Mouse (Mus musculus) forebrain, embryonic 13.5 days (tissue): ENCODE measurements around the gene Ube2s. TPM values are rescaled to one million over a fixed set of nuclear protein-coding genes. Genes with fewer than 3 reads are reported as not detected.
"Not testable (repeated sequence)": the region's sequence is repeated elsewhere in the genome, so short reads cannot be mapped to it uniquely, and the experiment has no call there.

ENCODE experiments used
- ATAC-seq: fragments of 200-750 bp; cut with Nextera tagmentation; 2 replicates; pipeline ENCODE4 v1.8.0; 2017
- H3K27ac ChIP-seq: fragments of 300-500 bp; sonication (generic); 2 replicates; pipeline ENCODE4 v1.5.1; 2015; ENCODE audit warnings: inconsistent platforms, mild to moderate bottlenecking, moderate library complexity
- H3K27me3 ChIP-seq: fragments of 300-500 bp; sonication (generic); 2 replicates; pipeline ENCODE4 v1.6.1; 2015; ENCODE audit warnings: mild to moderate bottlenecking, inconsistent platforms
- H3K36me3 ChIP-seq: fragments of 300-500 bp; sonication (generic); 2 replicates; pipeline ENCODE4 v1.6.1; 2015; ENCODE audit warnings: mild to moderate bottlenecking, inconsistent platforms; ENCODE audit not compliant: poor library complexity, severe bottlenecking
- H3K4me1 ChIP-seq: fragments of 300-500 bp; sonication (generic); 2 replicates; pipeline ENCODE4 v1.6.1; 2015; ENCODE audit warnings: inconsistent platforms
- H3K4me2 ChIP-seq: fragments of 300-500 bp; sonication (generic); 2 replicates; pipeline ENCODE4 v1.6.1; 2015; ENCODE audit warnings: inconsistent platforms, mild to moderate bottlenecking, moderate library complexity
- H3K4me3 ChIP-seq: fragments of 300-500 bp; sonication (generic); 2 replicates; pipeline ENCODE4 v1.5.1; 2015; ENCODE audit warnings: mild to moderate bottlenecking, inconsistent platforms
- H3K9ac ChIP-seq: fragments of 300-500 bp; sonication (generic); 2 replicates; pipeline ENCODE4 v1.6.1; 2015; ENCODE audit warnings: mild to moderate bottlenecking, inconsistent platforms
- H3K9me3 ChIP-seq: fragments of 300-500 bp; sonication (generic); replicated peaks from 2 replicates; pipeline ENCODE4 v1.6.1; 2016; ENCODE audit warnings: inconsistent platforms
- WGBS: fragments of 180-500 bp; shearing (Covaris S2); methylation state at CpG from one replicate; pipeline ENCODE4 v1.1.7; 2015; 5-methylcytosine and 5-hydroxymethylcytosine counted together
- polyA plus RNA-seq: library from polyadenylated mRNA; unstranded; fragments of >200 nt; fragmentation: Nextera tagmentation; extraction: Ambion mirVana; gene quantifications from 2 replicates; pipeline ENCODE4 v1.2.1, GENCODE M21; 2015

Gene Ube2s
- 398 and 454 TPM in 2 replicates for polyA plus RNA-seq

DNA sequence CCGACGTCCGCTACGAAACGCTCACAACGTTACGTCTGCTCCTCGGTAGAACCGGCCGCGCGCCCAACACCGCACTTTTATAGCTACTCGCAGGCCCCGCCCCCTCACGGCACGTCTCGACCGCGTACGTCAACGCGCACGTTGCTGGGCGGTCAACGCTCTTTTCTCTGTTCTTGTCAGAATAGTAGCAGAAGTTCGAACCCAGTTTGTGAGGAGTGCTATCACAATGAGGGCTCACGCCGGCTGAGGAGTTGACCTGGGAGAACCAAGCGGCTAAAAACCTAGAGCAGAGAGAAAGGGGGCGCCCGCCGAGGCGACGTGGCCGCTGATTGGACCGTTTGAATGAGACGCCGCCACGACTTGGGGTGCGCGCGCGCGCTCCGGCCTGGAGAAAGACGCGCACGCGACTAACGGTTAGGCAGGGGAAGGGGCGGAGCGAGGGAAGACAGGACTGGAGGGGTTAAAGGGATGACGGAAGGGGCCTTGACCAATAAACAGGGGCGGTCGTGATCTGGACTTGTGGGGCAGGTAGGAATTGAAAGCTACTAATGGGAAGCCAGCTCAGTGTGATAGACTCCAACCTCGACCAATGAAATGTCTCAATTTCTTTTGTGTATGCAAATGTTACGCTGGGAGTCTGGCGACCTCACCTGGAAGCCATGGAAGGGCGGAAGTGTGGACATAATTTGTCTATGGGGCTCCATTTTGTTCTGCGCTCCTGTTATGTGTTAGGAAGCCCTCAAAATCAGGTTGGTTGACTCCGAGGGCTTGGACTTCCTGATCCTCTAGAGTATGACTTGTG, at the start of gene Ube2s:
Gene Ube2s, minus strand, starts transcription at position 288 of the 802 bp plus-strand sequence.
- H3K27me3 ChIP-seq: no peaks in the 10 kb centered on the region
- WGBS: under 1% methylated on average over 62 of the region's 62 CpGs
- ATAC-seq: peak; percentile 99

DNA sequence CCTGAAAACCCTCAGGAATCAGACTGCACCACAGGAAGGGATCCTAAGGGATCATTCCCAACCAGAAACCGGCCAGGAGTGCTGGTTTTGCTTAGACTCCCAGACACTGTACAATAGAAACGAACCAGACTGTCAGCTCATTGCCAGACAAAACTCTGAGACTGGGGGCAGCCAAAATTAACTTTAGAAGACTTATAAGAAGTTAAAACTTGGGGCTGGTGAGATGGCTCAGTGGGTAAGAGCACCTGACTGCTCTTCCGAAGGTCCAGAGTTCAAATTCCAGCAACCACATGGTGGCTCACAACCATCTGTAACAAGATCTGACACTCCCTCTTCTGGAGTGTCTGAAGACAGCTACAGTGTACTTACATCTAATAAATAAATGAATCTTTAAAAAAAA, 48.5 kb upstream of the Ube2s start:
- ATAC-seq, H3K36me3 ChIP-seq, H3K4me3 ChIP-seq, H3K4me2 ChIP-seq, H3K9ac ChIP-seq, H3K27ac ChIP-seq, H3K9me3 ChIP-seq, H3K4me1 ChIP-seq, H3K27me3 ChIP-seq: not testable (repeated sequence)
- 78% methylated on average over 3 of the region's 3 CpGs for WGBS

More for the DNA sequence above, at the start of gene Ube2s:
- H3K4me1 ChIP-seq: peaks cover 37% of the 10 kb centered on the region
- peak within 1 kb of the TSS; percentile 98 for H3K9ac ChIP-seq
- peak within 1 kb of the TSS; percentile 94 for H3K27ac ChIP-seq
- H3K36me3 ChIP-seq: peaks cover 32% of the 10 kb centered on the region
- H3K4me3 ChIP-seq: peak within 1 kb of the TSS; percentile 77
- H3K4me2 ChIP-seq: peak within 1 kb of the TSS; percentile 90
- H3K9me3 ChIP-seq: no peaks in the 10 kb centered on the region

DNA sequence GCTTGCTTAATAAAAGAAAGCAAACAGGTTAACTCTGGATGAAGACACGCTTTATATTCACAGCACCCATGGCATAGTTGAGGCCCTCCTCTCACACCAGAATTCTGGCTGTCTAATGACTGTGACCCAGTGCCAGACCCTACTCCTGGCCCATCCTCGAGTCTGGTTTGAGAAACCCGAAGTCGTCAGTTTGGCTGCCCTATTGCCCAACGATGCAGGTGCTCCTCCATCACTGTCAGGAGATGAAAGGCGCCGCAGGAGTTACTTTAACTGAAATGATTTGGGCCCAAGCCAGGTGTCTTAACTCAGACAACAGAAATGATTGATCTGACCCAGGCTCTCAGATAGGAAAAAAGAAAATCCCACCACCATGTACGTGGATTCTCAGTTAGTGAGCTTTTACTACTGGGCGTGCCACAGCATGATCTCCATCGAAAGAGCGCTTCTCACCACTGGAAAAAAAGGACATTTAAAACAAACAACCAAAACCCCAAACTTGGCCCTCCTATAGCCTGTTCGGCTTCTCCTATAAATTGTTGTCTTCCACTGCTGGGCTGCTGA, 47.1 kb upstream of the Ube2s start:
- H3K4me3 ChIP-seq: no peak overlapping the region
- H3K4me2 ChIP-seq: no peak overlapping the region
- 0 out of 2 replicates have a peak, but pooled peaks cover 4% of the 10 kb centered on the region for H3K27me3 ChIP-seq
- no peaks in the 10 kb centered on the region for H3K4me1 ChIP-seq
- no peak overlapping the region for H3K27ac ChIP-seq
- ATAC-seq: no peak
- no peak overlapping the region for H3K9ac ChIP-seq
- H3K9me3 ChIP-seq: no peaks in the 10 kb centered on the region
- no peaks in the 10 kb centered on the region for H3K36me3 ChIP-seq
- 83% methylated on average over 12 of the region's 12 CpGs for WGBS

DNA sequence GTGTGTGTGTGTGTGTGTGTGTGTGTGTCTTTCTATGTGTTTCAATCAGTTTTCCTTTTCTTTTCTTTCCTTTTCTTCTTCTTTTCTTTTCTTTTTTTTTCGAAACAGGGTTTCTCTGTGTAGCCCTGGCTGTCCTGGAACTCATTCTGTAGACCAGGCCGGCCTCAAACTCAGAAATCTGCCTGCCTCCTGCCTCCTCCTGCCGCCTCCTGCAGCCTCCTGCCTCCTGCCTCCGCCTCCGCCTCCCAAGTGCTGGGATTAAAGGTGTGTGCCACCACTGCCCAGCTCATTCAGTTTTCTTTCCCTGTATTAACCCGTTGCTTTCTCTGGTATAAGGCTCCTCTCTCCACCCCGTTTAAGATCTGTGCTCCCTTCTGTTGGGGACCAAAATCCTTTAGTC, 44.9 kb upstream of the Ube2s start:
- H3K4me1 ChIP-seq: no peaks in the 10 kb centered on the region
- H3K9ac ChIP-seq: no peak overlapping the region
- no peak overlapping the region for H3K4me3 ChIP-seq
- no peak for ATAC-seq
- no peaks in the 10 kb centered on the region for H3K36me3 ChIP-seq
- H3K27me3 ChIP-seq: 0 out of 2 replicates have a peak, but pooled peaks cover 4% of the 10 kb centered on the region
- H3K4me2 ChIP-seq: no peak overlapping the region
- H3K9me3 ChIP-seq: no peaks in the 10 kb centered on the region
- 50% methylated on average over 7 of the region's 7 CpGs for WGBS
- H3K27ac ChIP-seq: no peak overlapping the region

DNA sequence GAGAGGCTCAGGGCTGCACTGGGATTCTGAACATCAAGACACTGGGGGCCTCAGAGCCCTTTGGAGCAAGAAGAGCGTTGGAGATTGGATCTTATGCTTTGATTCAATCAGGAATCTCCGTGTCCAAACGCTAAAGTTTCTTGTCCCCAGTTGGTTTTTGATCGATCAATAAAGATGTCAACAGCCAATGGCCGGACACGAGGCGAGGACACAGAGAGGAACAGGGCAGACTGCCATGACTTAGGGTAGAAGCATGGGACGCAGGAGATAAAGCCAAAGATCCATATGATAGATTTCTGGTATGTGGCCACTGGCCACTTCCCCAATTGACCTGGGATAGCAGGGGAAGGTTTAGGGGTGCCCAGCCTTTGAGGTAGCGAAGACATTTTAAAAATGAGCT, 44.1 kb upstream of the Ube2s start:
- H3K9ac ChIP-seq: no peak overlapping the region
- H3K4me1 ChIP-seq: no peaks in the 10 kb centered on the region
- 85% methylated on average over 9 of the region's 9 CpGs for WGBS
- no peak for ATAC-seq
- H3K27me3 ChIP-seq: 0 out of 2 replicates have a peak, but pooled peaks cover 4% of the 10 kb centered on the region
- H3K4me3 ChIP-seq: no peak overlapping the region
- H3K36me3 ChIP-seq: no peaks in the 10 kb centered on the region
- H3K27ac ChIP-seq: no peak overlapping the region
- no peaks in the 10 kb centered on the region for H3K9me3 ChIP-seq
- H3K4me2 ChIP-seq: no peak overlapping the region

DNA sequence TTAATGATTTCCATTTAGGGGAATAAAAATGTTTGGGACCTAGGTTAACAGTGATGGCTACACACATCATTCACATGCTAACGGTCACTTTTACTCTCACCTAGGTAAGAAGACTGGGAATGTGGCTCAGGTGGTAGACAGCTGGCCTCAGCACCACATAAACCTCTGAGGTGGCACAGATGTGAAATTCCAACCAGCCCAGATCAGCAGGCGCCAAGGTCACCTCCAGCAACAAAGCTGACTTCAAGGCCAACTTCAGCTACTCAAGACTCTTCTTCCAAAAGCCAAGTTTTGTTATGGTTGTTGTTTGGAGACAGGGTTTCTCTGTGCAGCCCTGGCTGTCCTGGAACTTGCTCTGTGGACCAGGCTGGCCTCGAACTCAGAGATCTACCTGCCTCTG, 41.2 kb upstream of the Ube2s start:
- 0 out of 2 replicates have a peak, but pooled peaks cover 4% of the 10 kb centered on the region for H3K27me3 ChIP-seq
- no peak for ATAC-seq
- H3K9ac ChIP-seq: no peak overlapping the region
- no peak overlapping the region for H3K27ac ChIP-seq
- H3K9me3 ChIP-seq: no peaks in the 10 kb centered on the region
- no peaks in the 10 kb centered on the region for H3K36me3 ChIP-seq
- 83% methylated on average over 3 of the region's 3 CpGs for WGBS
- H3K4me2 ChIP-seq: no peak overlapping the region
- H3K4me3 ChIP-seq: no peak overlapping the region
- H3K4me1 ChIP-seq: no peaks in the 10 kb centered on the region

DNA sequence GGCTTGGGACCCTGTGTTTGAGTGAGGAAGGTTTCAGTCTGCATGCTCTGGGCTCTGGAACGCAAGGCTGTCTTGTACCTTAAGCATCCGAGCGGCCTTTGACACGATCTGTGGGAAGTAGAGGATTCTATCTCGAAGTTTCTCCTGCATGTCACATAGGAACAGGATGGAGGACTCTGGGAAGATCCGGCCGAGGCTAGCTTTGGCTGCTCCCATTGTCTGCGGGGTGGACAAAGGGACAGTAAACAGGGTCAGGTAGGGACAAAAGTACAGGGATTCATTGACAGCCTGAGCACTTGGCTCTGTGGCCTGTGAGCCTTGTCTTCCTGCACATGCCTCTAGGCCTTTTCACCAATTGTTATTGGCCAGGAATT, 38.9 kb upstream of the Ube2s start:
- ATAC-seq: no peak
- no peaks in the 10 kb centered on the region for H3K36me3 ChIP-seq
- no peak overlapping the region for H3K4me2 ChIP-seq
- peaks cover 10% of the 10 kb centered on the region; the same call in 1 of the 2 replicates for H3K27me3 ChIP-seq
- 71% methylated on average over 8 of the region's 8 CpGs for WGBS
- peaks cover 4% of the 10 kb centered on the region; the same call in 1 of the 2 replicates for H3K9me3 ChIP-seq
- H3K9ac ChIP-seq: no peak overlapping the region
- no peak overlapping the region for H3K4me3 ChIP-seq
- no peaks in the 10 kb centered on the region for H3K4me1 ChIP-seq
- no peak overlapping the region for H3K27ac ChIP-seq

DNA sequence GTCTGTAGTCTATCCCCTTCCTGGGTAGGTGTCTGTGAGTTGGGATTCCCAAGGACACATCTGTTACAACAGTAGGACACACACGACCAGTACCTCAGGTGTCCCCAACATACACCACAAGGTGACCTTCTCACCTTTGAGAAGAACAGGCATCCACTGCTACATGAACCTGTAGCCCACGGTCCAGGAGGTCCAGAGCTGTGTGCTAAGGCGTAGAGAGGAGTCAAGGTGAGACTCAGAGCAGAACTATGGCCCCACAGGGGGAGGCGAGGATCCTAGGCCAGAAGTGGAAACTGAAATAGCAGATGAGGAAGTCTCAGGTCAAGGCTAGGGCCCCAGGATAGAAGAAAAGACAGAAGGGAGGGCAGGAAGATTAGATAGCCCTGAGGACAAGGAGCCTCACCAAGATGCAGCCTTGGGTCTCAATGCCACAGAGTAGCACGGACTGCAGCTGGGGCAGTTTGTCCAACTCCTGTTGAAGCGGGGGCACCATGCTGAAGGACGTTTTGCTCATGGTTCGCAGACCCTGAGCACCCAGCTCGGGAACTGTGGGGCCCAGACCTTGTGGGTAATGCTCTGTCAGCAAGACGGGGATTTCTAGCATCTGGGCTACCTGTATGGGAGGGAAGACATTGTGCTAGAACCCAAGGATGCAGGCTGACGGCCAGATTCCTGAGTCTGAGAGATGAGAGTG, 38.4 kb upstream of the Ube2s start:
- H3K4me3 ChIP-seq: no peak overlapping the region
- ATAC-seq: no peak
- no peak overlapping the region for H3K9ac ChIP-seq
- H3K4me2 ChIP-seq: no peak overlapping the region
- 83% methylated on average over 11 of the region's 11 CpGs for WGBS
- H3K27ac ChIP-seq: no peak overlapping the region
- H3K36me3 ChIP-seq: no peaks in the 10 kb centered on the region
- no peaks in the 10 kb centered on the region for H3K4me1 ChIP-seq
- peaks cover 6% of the 10 kb centered on the region; the same call in 1 of the 2 replicates for H3K27me3 ChIP-seq
- peaks cover 4% of the 10 kb centered on the region; the same call in 1 of the 2 replicates for H3K9me3 ChIP-seq

DNA sequence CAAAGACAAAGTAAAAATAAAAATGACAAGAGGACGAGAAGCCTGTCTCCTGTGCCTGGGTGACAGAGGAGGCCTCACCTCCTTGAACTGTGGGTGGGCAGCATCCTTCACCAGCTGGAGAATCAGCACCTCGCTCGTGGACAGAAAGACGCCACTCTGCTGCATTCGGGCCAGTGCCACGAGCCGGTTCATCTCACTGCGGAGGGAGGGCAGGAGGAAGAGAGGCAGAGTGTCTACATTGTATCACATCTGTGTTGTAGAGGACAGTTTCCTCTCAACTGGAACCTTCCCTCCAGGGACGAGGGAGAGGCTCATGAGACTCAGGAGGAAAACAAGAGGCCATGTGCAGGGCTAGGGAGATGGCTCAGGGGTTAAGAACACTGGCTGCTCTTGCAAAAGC, 37.0 kb upstream of the Ube2s start:
- Histone ChIP-seq H3K4me2 (no peak overlapping the region), H3K36me3 (no peaks in the 10 kb centered on the region), H3K9ac (no peak overlapping the region), H3K27ac (no peak overlapping the region), H3K4me1 (peaks cover 4% of the 10 kb centered on the region), H3K27me3 (peaks cover 13% of the 10 kb centered on the region), H3K9me3 (peaks cover 4% of the 10 kb centered on the region; the same call in 1 of the 2 replicates), H3K4me3 (no peak overlapping the region)
- no peak for ATAC-seq
- WGBS: 63% methylated on average over 9 of the region's 9 CpGs

DNA sequence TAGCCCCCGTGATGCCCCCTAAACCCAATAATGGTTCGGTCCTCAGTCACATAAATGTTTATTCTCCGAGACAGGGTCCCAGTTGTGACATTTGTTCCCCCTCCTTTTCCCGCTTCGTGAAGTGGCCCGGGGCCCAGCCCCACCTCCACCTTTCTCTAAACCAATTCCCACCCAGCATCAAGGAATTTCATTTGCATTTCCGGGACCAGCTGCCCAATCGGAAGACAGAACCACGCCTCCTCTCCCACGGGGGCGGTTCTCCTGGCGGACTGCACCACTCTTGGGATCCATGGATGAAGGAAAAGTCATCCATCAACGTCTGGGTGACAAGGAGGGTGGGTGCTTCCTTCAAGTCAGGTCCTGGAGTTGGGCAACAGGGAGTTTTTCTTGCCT, 32.5 kb upstream of the Ube2s start:
- under 1% methylated on average over 13 of the region's 13 CpGs for WGBS
- H3K27me3 ChIP-seq: peaks cover 45% of the 10 kb centered on the region
- H3K9me3 ChIP-seq: peaks cover 4% of the 10 kb centered on the region; the same call in 1 of the 2 replicates
- peak overlapping the region; percentile 63; the same call in 1 of the 2 replicates for H3K27ac ChIP-seq
- no peaks in the 10 kb centered on the region for H3K36me3 ChIP-seq
- H3K4me2 ChIP-seq: peak overlapping the region; percentile 92
- H3K4me1 ChIP-seq: peaks cover 32% of the 10 kb centered on the region
- peak; percentile 85 for ATAC-seq
- peak overlapping the region; percentile 71 for H3K9ac ChIP-seq
- peak overlapping the region; percentile 57 for H3K4me3 ChIP-seq

DNA sequence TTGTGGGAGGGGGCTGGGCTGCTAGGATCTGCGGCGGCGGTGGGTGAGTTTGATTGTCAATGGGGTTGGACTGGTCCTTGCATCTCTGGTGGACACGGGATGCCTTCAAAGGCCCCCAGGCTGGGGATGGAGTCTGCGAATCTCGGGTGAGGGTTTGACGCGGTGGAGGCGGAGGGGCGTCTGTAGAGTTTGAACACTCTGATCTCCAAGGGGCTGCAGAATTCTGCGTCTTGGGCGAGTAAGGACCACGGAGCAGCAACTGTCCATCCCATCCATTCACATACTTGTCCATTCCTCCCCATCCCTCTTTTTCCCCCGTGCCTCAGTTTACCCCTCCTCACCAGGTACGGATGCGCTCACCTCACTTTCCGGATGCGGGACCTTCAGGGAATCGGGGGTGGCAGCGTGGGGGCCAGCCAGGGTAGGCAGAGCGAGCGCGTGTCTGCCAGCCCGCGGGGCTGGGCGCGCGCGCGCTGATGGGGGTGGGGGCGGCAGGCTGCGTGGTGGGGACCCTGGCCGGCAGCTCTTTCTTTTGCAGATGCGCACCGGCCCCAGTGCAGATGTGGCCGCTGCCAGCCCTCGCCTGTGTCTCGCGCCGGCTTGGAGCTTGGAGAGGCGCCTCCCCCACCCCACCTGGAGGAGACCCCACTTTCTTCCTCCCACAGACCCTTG, 32.0 kb upstream of the Ube2s start, which contains the start of gene Shisa7:
Gene Shisa7, minus strand, starts transcription at position 452 of the 672 bp plus-strand sequence.
- peaks cover 32% of the 10 kb centered on the region for H3K4me1 ChIP-seq
- peak; percentile 55 for ATAC-seq
- H3K27me3 ChIP-seq: peaks cover 45% of the 10 kb centered on the region
- peak within 1 kb of the TSS; percentile 63 for H3K27ac ChIP-seq
- under 1% methylated on average over 40 of the region's 41 CpGs for WGBS
- H3K9ac ChIP-seq: peak within 1 kb of the TSS; percentile 71
- peak within 1 kb of the TSS; percentile 57 for H3K4me3 ChIP-seq
- peaks cover 4% of the 10 kb centered on the region; the same call in 1 of the 2 replicates for H3K9me3 ChIP-seq
- H3K36me3 ChIP-seq: no peaks in the 10 kb centered on the region
- peak within 1 kb of the TSS; percentile 92 for H3K4me2 ChIP-seq
